Mouse (Mus musculus): Measurements from ENCODE around the gene Fbrs. TPM values are rescaled to one million over a fixed set of nuclear protein-coding genes. Genes with fewer than 3 reads are reported as not detected.
"Not testable (repeated sequence)": the region's sequence is repeated elsewhere in the genome, so short reads cannot be mapped to it uniquely, and the experiment has no call there.

The Fbrs gene
- polyA plus RNA-seq, 1 experiment: 33.4 TPM

DNA sequence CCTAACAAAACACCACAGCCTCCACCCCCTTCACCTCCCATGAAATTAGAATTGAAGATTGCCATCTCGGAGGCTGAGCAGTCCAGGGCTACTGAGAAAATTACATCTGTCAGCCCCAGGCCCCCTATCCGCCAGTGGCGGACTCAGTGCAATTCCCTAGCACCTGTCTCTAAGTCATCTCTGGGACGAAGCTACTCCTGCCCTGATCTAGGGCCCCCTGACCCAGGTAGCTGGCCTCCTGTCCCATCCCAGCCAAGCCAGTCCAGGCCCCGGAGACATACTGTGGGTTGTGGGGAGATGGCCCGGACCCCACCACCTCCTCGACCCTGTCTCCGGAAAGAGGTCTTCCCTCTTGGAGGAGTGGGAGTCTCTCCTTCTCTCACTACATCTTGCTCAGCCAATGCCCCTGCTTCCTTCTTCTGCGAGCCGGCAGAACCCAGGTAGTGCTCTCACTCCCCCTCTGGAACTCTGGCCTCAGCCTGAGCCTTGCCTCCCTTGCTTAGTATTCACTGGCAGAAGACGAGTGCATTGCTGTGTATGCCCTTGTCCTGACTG lies 3.7 kb upstream of the Fbrs start:
- DNase-seq (ENCODE audit: extremely low spot score in 1 of 2, low spot score in 1 of 2): no peak

DNA sequence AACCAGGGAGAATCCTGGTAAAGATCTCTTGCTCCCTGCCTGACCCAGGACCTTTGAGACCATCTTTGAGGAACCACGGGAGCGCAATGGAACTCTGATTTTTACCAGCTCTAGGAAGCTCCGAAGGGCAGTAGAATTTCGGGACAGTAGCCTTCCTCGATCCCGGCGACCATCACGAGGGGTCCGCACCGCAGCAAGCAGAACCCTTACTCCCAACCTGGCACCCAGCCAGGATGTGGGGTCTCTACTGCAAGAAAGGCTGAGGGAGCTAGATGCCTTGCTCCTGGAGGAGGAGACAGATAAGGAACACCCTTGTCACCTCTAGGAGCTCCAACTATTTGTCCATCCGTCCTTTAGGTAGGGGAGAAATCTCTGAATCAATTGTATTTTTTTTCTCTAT lies 2.7 kb upstream of the Fbrs start:
- no peak for DNase-seq (ENCODE audit: extremely low spot score in 1 of 2, low spot score in 1 of 2)

DNA sequence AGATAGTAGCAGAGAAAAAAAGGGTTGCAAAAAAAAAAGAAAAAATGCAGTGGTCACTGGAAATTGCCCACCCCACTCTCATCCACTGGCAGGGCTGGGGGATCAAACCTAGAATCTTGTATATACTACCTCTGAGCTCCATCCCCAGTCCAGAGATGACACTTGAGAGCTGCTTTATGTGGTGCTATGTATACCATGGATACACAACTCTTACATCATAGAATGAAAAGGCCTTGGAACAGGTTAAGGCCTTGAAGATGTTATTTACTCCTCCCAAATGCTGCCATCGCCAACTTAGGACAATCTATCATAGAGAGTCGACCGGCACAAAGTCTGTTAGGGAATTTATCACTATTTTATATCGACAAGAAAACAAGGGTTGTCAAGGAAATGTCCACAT lies 2.1 kb upstream of the Fbrs start:
- DNase-seq (ENCODE audit: extremely low spot score in 1 of 2, low spot score in 1 of 2): no peak

DNA sequence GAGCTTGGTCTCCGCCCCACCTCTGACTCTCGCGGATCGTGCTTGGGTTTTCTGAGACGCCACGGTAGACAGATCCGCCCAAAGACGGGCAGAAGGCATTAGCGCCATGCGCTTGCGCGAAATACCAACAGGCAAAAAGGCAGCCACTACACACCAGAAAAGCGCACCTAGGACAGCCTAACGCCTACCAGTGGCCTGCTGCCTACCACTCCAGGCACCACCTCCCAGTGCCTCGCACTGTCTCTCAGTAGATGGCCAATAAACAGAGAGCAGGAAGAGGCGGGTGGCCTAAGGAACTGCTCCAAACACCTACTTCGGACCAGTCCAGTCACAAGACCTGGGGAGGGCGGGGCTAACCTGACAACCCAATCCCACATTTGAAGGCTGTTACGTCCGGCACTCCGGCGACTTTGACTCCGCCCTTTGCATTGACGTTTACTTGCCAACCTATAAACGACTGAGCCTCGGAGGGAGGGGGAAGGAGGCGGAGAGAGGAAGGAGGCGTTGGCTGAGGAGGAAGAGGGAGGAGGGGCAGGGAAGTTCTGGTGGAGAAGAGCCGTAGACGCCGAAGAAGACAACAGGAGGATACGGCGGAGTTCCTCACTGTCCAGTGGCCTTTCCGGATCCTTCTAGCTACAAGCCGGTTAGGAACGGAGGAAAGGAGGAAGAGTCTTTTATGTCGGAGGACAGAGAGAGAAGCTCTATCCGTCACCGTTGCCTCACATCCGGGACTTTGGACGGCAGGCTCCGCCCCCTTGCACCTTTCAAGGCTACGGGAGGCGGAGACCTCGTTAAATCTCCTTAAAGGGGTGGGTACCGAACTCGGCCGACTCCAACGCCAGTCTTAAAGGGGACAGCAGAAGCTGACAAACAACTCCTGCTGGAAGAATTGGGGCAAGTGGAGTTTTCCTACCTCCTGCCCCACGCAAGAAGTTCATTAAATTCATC lies 1.0 kb upstream of the Fbrs start:
- DNase-seq (ENCODE audit: extremely low spot score in 1 of 2, low spot score in 1 of 2): peak; percentile 100

DNA sequence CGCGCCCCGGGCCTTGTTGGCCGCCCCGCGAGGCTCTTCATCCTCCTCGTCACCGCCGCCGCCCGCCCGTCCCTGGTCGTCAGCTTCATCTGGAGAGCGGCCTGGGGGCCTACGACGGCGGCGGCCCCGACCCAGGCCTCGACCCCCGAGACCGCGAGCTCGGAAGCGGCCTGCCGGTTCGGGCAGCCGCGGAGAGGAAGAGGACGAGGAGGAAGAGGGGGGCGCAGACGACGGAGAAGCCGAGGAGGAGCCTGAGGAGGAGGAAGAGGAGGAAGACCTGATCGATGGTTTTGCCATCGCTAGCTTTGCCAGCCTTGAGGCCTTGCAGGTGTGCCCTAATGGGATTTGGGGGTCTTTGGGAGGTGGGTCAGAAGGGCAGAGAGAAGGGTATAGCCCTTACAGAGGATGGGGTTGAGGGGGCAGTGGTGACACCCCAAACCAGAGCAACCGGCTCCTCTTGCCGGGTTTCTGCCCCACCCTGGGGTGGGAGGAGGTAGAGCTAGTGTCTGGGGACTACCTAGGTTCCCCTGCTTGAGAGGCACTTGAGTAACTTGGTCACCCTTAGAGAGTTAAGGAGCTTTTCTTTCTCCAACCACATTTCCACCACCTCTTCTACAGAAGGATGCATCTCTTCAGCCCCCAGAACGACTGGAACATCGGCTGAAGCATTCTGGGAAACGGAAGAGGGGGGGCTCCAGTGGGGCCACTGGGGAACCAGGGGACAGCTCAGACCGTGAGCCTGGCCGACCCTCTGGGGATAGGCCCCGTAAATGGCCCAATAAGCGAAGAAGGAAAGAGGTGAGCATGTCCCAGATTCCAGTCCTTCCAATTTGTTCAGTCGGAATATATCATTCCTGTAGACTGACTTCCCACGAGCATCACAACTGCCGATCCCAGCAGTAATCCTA lies 573 bp downstream of the Fbrs start:
- no peak for DNase-seq (ENCODE audit: extremely low spot score in 1 of 2, low spot score in 1 of 2)

DNA sequence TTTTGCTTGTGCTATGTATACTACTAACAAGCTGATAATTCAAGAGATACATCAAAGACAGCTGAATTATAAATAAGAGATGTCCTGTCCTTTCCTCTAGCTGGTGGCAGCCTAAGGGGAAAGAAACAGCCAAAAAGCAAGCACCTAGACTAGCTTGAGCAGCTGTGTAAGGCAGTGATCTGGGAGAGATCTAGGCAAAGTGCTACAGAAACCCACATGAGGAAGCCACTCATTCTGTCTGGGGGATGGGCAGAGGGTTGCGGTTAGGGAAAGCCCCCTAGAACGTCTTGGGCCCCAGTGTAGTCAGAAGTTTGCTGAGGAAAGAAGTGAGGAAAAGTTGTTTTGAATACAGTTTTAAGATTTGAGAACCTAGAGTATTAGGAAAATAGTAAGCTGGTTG lies 1.3 kb downstream of the Fbrs start:
- no peak for DNase-seq (ENCODE audit: extremely low spot score in 1 of 2, low spot score in 1 of 2)

DNA sequence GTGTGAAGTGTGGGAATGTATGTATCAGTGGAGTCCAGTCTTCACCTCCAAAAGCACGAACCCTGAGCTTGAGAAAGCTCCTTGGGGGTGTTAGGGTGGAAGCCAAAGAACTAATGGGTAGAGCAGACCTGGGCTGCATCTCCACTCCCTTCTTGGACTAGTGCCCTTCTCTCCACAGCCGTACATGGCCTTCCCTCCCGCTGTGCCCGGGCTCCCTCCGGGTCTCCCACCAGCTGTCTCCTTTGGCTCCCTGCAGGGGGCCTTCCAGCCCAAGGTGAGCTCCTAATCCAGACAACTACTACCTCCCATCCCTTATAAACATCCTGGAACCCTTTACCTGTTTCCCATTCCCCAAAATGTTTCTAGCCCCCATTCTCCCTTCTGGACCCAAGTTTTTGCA lies 6.4 kb downstream of the Fbrs start:
- no peak for DNase-seq (ENCODE audit: extremely low spot score in 1 of 2, low spot score in 1 of 2)

DNA sequence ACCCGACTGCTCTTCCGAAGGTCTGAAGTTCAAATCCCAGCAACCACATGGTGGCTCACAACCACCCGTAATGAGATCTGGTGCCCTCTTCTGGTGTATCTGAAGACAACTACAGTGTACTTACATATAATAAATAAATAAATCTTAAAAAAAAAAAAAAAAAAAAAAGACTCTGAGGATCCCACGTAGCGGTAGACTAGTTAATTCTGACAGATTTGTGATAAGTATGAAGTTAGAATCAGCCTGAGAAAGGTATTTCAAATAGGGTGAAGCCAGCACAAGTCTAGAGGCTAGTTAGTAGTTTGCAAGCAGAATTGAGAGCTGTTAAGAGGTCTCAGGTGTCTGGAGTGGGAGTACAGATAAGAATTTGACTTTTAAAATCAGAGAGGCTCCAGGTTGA lies 9.4 kb downstream of the Fbrs start:
- not testable (repeated sequence) for DNase-seq (ENCODE audit: extremely low spot score in 1 of 2, low spot score in 1 of 2)

DNA sequence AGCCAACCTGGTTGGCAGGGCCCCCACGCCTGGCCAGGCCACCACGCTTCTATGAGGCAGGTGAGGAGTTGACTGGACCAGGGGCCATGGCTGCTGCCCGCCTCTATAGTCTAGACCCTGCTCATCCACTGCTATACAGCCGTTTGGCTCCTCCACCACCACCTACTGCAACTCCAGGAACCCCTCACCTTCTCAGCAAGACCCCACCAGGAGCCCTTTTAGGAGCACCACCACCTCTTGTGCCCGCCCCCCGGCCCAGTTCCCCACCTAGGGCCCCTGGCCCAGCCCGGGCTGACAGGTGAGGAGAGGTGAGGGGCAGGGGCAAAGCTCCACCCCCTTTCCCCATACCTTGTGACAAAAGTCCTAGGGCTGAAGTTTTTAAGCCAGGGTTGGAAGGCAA lies 11.0 kb downstream of the Fbrs start:
- no peak for DNase-seq (ENCODE audit: extremely low spot score in 1 of 2, low spot score in 1 of 2)

DNA sequence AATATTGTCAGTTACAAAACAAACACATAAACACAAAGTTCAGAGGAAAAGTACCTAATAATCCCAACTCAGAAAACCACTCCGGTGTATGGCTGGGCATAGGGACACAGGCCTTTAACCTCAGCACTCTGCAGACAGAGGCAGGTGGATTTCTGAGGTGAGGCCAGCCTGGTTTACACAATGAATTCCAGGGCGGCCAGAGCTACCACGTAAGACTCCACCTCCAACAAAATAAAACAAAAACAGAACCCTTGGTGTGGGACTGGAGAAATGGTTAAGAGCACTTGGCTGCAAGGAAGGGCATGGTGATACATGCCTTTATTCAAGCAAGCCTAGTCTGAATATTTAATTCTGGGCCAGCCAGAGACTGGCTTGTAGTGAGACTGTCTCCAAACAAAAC lies 12.8 kb downstream of the Fbrs start:
- no peak for DNase-seq (ENCODE audit: extremely low spot score in 1 of 2, low spot score in 1 of 2)

DNA sequence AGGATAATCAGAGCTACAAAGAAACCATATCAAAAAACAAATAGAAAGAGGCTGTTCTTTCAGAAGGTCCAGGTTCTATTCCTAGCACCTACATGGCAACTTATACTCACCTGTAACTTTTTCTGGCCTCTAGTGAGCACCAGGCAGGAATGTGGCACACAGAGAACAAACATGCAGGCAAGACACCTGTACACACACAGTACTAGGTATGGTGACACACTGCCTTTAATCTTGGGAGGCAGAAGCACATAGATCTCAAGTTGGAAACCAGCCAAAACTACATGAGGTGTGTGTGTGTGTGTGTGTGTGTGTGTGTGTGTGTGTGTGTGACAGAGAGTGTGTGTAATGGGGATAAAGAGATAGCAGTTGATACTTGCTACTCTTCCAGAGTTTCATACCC lies 15.6 kb downstream of the Fbrs start:
- no peak for DNase-seq (ENCODE audit: extremely low spot score in 1 of 2, low spot score in 1 of 2)

DNA sequence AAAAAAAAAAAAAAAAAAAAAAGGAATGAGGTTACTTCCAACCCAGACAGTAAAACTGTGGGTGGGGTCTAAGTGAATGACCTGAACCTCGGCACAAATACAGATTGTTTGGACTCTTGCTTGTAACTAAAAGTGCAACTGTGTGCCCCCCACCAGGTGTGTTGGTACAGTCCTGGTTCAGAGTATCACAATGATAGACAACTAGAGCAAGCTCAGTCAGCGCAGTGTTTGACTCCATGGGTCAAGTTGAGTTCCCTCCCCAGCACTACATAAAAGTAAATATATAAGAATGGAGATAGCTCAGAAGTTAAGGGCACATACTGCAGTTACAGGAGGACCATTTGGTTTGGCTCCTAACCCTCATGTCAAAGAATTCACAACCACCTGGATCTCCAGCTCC lies 18.4 kb downstream of the Fbrs start:
- DNase-seq (ENCODE audit: extremely low spot score in 1 of 2, low spot score in 1 of 2): no peak

DNA sequence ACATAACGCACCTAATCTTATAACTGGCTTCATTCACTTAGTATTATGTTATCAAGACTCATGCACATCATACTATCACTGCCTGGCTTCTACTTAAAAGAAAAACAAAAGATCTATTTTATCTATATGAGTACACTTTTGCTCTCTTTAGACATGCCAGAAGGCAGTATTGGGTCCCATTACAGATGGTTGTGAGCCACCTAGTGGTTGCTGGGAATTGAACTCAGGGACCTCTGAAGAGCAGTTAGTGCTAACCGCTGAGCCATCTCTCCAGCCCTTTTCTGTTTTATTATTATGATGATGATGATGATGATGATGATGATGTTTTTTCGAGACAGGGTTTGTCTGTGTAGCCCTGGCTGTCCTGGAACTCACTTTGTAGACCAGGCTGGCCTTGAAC lies 19.4 kb downstream of the Fbrs start:
- DNase-seq (ENCODE audit: extremely low spot score in 1 of 2, low spot score in 1 of 2): peak in 1 of 2 experiments; percentile 60

DNA sequence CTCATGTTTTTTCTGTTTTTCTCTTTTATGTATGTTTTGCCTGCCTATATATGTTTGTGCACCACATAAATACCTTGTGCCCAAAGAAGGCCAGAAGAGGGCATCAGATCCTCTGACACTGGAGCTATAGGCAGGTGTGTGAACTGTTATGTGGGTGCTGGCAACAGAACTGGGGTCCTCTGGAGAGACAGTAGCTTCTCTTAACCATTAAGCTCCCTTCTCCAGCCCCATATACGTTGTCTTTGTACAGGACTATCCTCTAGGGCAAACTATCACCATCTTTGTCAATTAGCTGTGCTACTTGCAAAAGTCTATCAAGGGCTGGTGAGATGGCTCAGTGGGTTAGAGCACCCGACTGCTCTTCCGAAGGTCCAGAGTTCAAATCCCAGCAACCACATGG lies 29.3 kb downstream of the Fbrs start:
- no peak for DNase-seq (ENCODE audit: extremely low spot score in 1 of 2, low spot score in 1 of 2)

DNA sequence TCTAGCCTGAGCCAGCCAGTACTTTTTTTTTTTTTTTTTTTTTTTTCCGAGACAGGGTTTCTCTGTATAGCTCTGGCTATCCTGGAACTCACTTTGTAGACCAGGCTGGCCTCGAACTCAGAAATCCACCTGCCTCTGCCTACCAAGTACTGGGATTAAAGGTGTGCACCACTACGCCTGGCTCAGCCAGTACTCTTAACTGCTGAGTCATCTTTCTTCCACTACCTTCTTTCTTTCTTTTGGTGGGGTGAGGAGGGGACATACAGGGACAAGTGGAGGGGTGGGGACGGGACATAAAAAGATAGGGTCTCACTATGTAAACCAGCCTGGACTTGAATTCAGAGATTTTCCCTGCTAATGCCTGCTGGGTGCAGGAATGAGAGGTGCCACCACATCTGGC lies 30.8 kb downstream of the Fbrs start:
- not testable (repeated sequence) for DNase-seq (ENCODE audit: extremely low spot score in 1 of 2, low spot score in 1 of 2)

DNA sequence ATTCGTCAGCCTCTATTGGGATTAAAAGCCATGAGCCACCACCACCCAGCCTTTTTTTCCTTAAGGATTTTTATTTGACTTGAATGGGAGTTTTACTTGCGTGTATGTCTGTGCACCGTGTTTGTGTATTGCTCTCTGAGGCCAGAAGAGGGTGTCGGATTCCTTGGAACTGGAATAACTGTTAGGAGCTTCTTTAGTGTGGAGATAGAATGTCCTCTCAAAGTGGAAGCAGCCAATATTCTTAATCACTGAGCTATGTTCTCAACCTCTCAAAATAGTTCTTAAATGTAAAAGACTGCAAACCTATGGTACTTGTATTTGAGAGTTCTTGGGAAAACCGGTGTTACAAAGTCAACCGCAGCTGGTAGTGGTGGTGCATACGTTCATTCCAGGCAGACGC lies 32.2 kb downstream of the Fbrs start:
- DNase-seq (ENCODE audit: extremely low spot score in 1 of 2, low spot score in 1 of 2): peak in 1 of 2 experiments; percentile 20

DNA sequence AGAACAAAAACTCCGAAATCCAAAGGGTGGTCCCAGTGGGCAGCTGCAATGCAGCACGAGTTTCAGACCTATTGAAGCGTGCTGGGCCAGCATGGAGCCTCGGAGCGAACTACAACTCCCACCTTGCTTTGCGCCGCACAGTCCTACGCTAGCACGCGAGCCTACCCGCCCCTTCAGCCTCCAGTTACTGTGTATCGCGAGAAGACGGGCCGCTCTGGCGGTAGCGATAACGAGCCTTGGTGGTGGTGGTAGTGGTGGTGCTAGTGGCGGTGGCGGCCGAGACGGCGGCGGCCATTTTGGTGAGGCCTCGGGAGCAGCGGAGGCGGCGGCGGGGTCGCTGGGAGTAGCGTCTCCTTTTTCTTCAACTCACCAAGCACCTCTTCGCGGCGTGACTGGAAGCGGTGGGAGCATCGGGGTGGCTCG lies 32.8 kb downstream of the Fbrs start, which contains the start of gene Srcap:
Srcap (plus strand) TSS at position 176 of the 423 bp plus-strand sequence.
- peak; percentile 97 for DNase-seq (ENCODE audit: extremely low spot score in 1 of 2, low spot score in 1 of 2)

DNA sequence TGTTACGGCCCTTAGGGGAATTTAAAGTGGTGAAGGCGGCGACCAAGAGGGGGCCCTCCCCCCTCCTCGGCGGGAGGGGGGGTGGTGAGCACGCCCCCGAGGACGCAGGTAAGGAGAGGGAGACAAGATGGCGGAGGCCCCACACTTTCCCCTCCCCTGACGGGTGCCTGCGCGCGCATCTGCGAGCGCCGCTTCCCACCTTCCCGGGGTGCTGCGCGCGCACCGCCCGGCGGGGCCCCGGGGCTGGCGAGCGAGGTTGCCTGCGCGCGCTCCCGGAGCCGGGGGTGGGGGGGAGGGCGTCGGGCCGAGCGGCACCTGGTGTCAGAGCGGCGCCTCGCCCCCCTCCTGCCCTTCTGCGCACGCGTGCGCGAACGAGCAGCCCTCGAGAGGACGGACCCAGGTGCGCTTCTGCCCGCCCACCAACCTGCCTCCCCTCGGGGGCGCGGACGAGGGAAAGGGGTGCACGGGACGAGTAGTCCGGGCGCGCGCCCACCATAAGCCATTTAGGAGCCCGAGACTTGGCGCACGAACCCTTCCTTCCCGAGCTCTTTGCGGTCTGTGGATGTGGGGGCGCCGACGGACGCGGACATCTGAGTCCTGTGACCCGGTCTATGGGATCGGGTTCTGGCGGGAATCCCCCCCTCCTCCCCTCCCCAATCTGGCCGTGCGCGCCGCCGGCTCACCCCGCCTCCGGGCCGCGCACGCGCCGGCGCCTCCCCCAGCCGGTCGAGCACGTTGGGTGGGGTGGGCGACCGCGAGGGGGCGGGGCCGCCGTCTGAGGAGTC lies 33.4 kb downstream of the Fbrs start:
- DNase-seq (ENCODE audit: extremely low spot score in 1 of 2, low spot score in 1 of 2): peak; percentile 72 to 85

DNA sequence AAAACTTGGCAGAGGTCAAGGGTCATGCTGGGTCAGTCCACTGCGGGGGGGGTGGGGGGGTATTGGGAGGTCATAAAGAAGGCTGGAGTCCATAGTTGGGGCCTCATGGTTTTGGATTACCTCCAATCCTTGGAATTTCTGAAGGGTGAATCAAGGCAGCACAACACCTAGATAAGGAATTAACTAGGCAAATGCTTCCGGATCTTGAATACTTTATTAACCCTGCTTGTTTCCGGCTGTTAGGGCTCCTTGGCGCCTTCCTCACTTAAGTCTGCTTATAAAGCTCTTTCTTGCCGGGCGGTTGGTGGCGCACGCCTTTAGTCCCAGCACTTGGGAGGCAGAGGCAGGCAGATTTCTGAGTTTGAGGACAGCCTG lies 34.0 kb downstream of the Fbrs start:
- DNase-seq (ENCODE audit: extremely low spot score in 1 of 2, low spot score in 1 of 2): peak in 1 of 2 experiments; percentile 27

DNA sequence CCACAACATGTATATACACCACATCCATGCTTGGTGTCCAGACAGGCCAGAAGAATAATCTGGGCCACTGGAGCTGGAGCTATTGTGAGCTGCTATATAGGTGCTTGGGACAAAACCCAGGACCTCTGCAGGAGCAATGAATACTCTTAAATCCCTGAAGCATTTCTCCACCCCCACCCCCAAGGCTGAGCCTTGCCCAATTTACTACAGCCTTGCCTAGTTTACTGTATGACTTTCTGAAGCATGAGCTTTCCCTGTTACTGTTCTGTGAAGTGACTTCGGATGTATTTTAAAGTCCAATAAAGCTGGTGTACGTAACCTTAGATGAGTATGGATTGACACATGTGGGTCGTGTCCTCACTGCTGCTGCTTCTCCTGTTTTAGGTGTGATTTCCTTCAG lies 34.8 kb downstream of the Fbrs start:
- DNase-seq (ENCODE audit: extremely low spot score in 1 of 2, low spot score in 1 of 2): no peak

All from frontal cortex, adult 2 months (tissue).